Mouse (Mus musculus) CH12.LX (cell line): ENCODE measurements at regions not wholly inside any gene's neighbourhood (a gene's known extent, or its start where the extent isn't known, plus 50 kb on each side); places are given as distances from the start of the nearest gene placed in this dataset.

Experiments
- DNase-seq: peaks from one replicate; pipeline ENCODE4 v3.0.0-alpha.2; 2013; ENCODE audit errors: extremely low read depth
- H3K27ac ChIP-seq: 2 replicates; pipeline ENCODE4 v1.5.1; 2012; ENCODE audit warnings: low read depth, mild to moderate bottlenecking, control low read depth, moderate library complexity; ENCODE audit not compliant: insufficient read depth
- H3K27me3 ChIP-seq: replicated peaks from 2 replicates; pipeline ENCODE3; 2012; ENCODE audit warnings: inconsistent platforms
- H3K36me3 ChIP-seq, 2 experiments: replicated peaks in 1 of 2; 2 replicates each; pipeline versions ENCODE3 to v1.6.1; 2012; ENCODE audit warnings: inconsistent platforms in 1 of 2, low read length in 1 of 2, mild to moderate bottlenecking in 1 of 2, mixed read lengths in 1 of 2, moderate library complexity in 1 of 2; ENCODE audit not compliant: control insufficient read depth in 1 of 2, insufficient read depth in 1 of 2
- H3K4me1 ChIP-seq, 2 experiments: 2 replicates each; pipeline ENCODE4 v1.6.1; 2012; ENCODE audit warnings: inconsistent platforms in 1 of 2, moderate library complexity in 1 of 2; ENCODE audit not compliant: insufficient read depth in 2 of 2, control insufficient read depth in 1 of 2
- H3K4me2 ChIP-seq: 2 replicates; pipeline ENCODE4 v1.6.1; 2012; ENCODE audit warnings: low read depth, mild to moderate bottlenecking, control low read depth; ENCODE audit not compliant: poor library complexity, insufficient read depth, severe bottlenecking
- H3K4me3 ChIP-seq, 3 experiments: fragments of 150-350 bp in 1 of 3; sonication (generic) in 1 of 3; replicated peaks in 1 of 3; 2 replicates each; pipeline versions ENCODE3 to v1.5.1; 2011 to 2012; ENCODE audit warnings: low read depth in 2 of 3, low read length in 2 of 3, mild to moderate bottlenecking in 2 of 3, moderate library complexity in 2 of 3, control low read depth in 1 of 3, improper control_type of control experiment in 1 of 3, inconsistent platforms in 1 of 3, mixed read lengths in 1 of 3; ENCODE audit not compliant: poor library complexity in 1 of 3
- H3K79me2 ChIP-seq: replicated peaks from 2 replicates; pipeline ENCODE4 v1.6.1; 2012; ENCODE audit warnings: mild to moderate bottlenecking, moderate library complexity; ENCODE audit not compliant: control insufficient read depth, poor library complexity, insufficient read depth, severe bottlenecking; ENCODE audit errors: extremely low read depth
- H3K9ac ChIP-seq: 2 replicates; pipeline ENCODE4 v1.6.1; 2012; ENCODE audit warnings: low read depth, mild to moderate bottlenecking, control low read depth, moderate library complexity; ENCODE audit not compliant: insufficient read depth
- H3K9me3 ChIP-seq: replicated peaks from 2 replicates; pipeline ENCODE3; 2012; ENCODE audit warnings: low read length, inconsistent platforms, mixed read lengths
- BHLHE40 ChIP-seq: IDR thresholded peaks from 2 replicates; pipeline ENCODE4 v1.6.1; 2011; ENCODE audit warnings: mild to moderate bottlenecking, low read depth, low read length, improper control_type of control experiment
- CHD1 ChIP-seq: IDR thresholded peaks from 2 replicates; pipeline ENCODE4 v1.6.1; 2012; ENCODE audit warnings: low read depth, low read length, improper control_type of control experiment, inconsistent platforms
- CHD2 ChIP-seq: IDR thresholded peaks from 2 replicates; pipeline ENCODE4 v1.6.1; 2011; ENCODE audit warnings: low read length, improper control_type of control experiment
- CTCF ChIP-seq, 2 experiments: IDR thresholded peaks in 1 of 2; conservative IDR thresholded peaks in 1 of 2; 2 replicates each; pipeline ENCODE4 v1.5.1; 2011 to 2012; ENCODE audit warnings: low read depth in 2 of 2, low read length in 2 of 2, improper control_type of control experiment in 1 of 2, inconsistent platforms in 1 of 2, mild to moderate bottlenecking in 1 of 2, moderate library complexity in 1 of 2
- E2F4 ChIP-seq: IDR thresholded peaks from 2 replicates; pipeline ENCODE4 v1.6.1; 2011; ENCODE audit warnings: low read depth, low read length, improper control_type of control experiment; ENCODE audit not compliant: insufficient replicate concordance
- EP300 ChIP-seq: IDR thresholded peaks from 2 replicates; pipeline ENCODE4 v1.6.1; 2011; ENCODE audit warnings: low read length, improper control_type of control experiment
- ETS1 ChIP-seq: conservative IDR thresholded peaks from 2 replicates; pipeline ENCODE4 v1.6.1; 2012; ENCODE audit warnings: low read depth, mild to moderate bottlenecking, inconsistent platforms, low read length, improper control_type of control experiment, moderate library complexity
- HCFC1 ChIP-seq: IDR thresholded peaks from 2 replicates; pipeline ENCODE4 v1.6.1; 2012; ENCODE audit warnings: low read depth, mild to moderate bottlenecking, inconsistent platforms, low read length, improper control_type of control experiment
- IRF4 ChIP-seq: IDR thresholded peaks from 2 replicates; pipeline ENCODE4 v1.6.1; 2014; ENCODE audit warnings: low read depth, mild to moderate bottlenecking, inconsistent platforms, low read length, improper control_type of control experiment
- JUN ChIP-seq: IDR thresholded peaks from 2 replicates; pipeline ENCODE4 v1.6.1; 2011; ENCODE audit warnings: low read depth, mild to moderate bottlenecking, low read length, improper control_type of control experiment, moderate library complexity; ENCODE audit not compliant: insufficient read depth
- JUND ChIP-seq: conservative IDR thresholded peaks from 2 replicates; pipeline ENCODE4 v1.6.1; 2011; ENCODE audit warnings: low read depth, low read length, improper control_type of control experiment
- MAX ChIP-seq: IDR thresholded peaks from 2 replicates; pipeline ENCODE4 v1.6.1; 2011; ENCODE audit warnings: low read length, improper control_type of control experiment
- MAZ ChIP-seq: IDR thresholded peaks from 2 replicates; pipeline ENCODE4 v1.6.1; 2012; ENCODE audit warnings: low read depth, mild to moderate bottlenecking, inconsistent platforms, low read length, improper control_type of control experiment, moderate library complexity
- MEF2A ChIP-seq: IDR thresholded peaks from 2 replicates; pipeline ENCODE4 v1.6.1; 2014; ENCODE audit warnings: low read depth, mild to moderate bottlenecking, inconsistent platforms, low read length, improper control_type of control experiment, borderline replicate concordance
- MXI1 ChIP-seq: IDR thresholded peaks from 2 replicates; pipeline ENCODE4 v1.6.1; 2011; ENCODE audit warnings: mild to moderate bottlenecking, low read depth, low read length, improper control_type of control experiment
- MYC ChIP-seq: IDR thresholded peaks from 2 replicates; pipeline ENCODE4 v1.6.1; 2011; ENCODE audit warnings: low read depth, mild to moderate bottlenecking, improper control_type of control experiment, low read length
- NELFE ChIP-seq: IDR thresholded peaks from 2 replicates; pipeline ENCODE4 v1.6.1; 2011; ENCODE audit warnings: low read depth, low read length, improper control_type of control experiment
- NRF1 ChIP-seq: IDR thresholded peaks from 2 replicates; pipeline ENCODE4 v1.6.1; 2014; ENCODE audit warnings: low read depth, mild to moderate bottlenecking, inconsistent platforms, low read length, improper control_type of control experiment, moderate library complexity
- PAX5 ChIP-seq: IDR thresholded peaks from 2 replicates; pipeline ENCODE4 v1.6.1; 2012; ENCODE audit warnings: low read length, inconsistent platforms, mixed read lengths
- RAD21 ChIP-seq: IDR thresholded peaks from 2 replicates; pipeline ENCODE4 v1.6.1; 2011; ENCODE audit warnings: low read depth, mild to moderate bottlenecking, low read length, improper control_type of control experiment, moderate library complexity
- RCOR1 ChIP-seq: conservative IDR thresholded peaks from 2 replicates; pipeline ENCODE4 v1.6.1; 2012; ENCODE audit warnings: low read depth, mild to moderate bottlenecking, inconsistent platforms, low read length, improper control_type of control experiment
- SMC3 ChIP-seq: IDR thresholded peaks from 2 replicates; pipeline ENCODE4 v1.6.1; 2011; ENCODE audit warnings: low read depth, low read length, improper control_type of control experiment
- TBP ChIP-seq: conservative IDR thresholded peaks from 2 replicates; pipeline ENCODE4 v1.6.1; 2011; ENCODE audit warnings: low read depth, low read length, improper control_type of control experiment
- TCF12 ChIP-seq: IDR thresholded peaks from 2 replicates; pipeline ENCODE4 v1.6.1; 2014; ENCODE audit warnings: low read depth, mild to moderate bottlenecking, inconsistent platforms, low read length, improper control_type of control experiment
- USF1 ChIP-seq: IDR thresholded peaks from 2 replicates; pipeline ENCODE4 v1.6.1; 2014; ENCODE audit warnings: low read depth, mild to moderate bottlenecking, inconsistent platforms, low read length, improper control_type of control experiment
- ZC3H11A ChIP-seq: IDR thresholded peaks from 2 replicates; pipeline ENCODE4 v1.6.1; 2012; ENCODE audit warnings: low read depth, mild to moderate bottlenecking, inconsistent platforms, low read length, improper control_type of control experiment
- ZKSCAN1 ChIP-seq: IDR thresholded peaks from 2 replicates; pipeline ENCODE4 v1.6.1; 2012; ENCODE audit warnings: low read depth, inconsistent platforms, low read length, improper control_type of control experiment, borderline replicate concordance
- dilution Hi-C: fragments of 300-500 bp; cut with MboI; formaldehyde crosslinking; loops from 2 replicates; pipeline ENCODE4 v1.14.3; 2020; ENCODE audit warnings: low sequenced_read_pairs; ENCODE audit not compliant: extremely low pct_unique_long_range_greater_than_20kb, extremely low pct_ligation_motif_present
- in situ Hi-C: fragments of 300-500 bp; cut with MboI; formaldehyde crosslinking; loops from 3 replicates; pipeline ENCODE4 v1.14.3; 2019; ENCODE audit warnings: low sequenced_read_pairs, low pct_ligation_motif_present, low pct_unique_long_range_greater_than_20kb, mixed read lengths

GRCm38 (mm10) chr9:46468306-46468705 is 148.5 kb upstream of the 4931429L15Rik start:
- TF ChIP-seq NELFE: no peak
- TF ChIP-seq CHD1: no peak
- no peak for TF ChIP-seq MAX
- no peak for TF ChIP-seq RCOR1
- no peak for TF ChIP-seq RAD21
- no peak for TF ChIP-seq TCF12
- no peak for TF ChIP-seq MYC
- no peak for TF ChIP-seq MXI1
- TF ChIP-seq CHD2: no peak
- TF ChIP-seq MAZ: no peak
- dilution Hi-C loops (no loop called here), in situ Hi-C loops (no loop called here)
- Histone ChIP-seq H3K4me3 (no peak overlapping the region), H3K9me3 (no peaks in the 10 kb centered on the region), H3K27me3 (no peaks in the 10 kb centered on the region), H3K36me3 (no peaks in the 10 kb centered on the region), H3K79me2 (no peaks in the 10 kb centered on the region), H3K9ac (no peak overlapping the region), H3K27ac (no peak overlapping the region), H3K4me2 (no peak overlapping the region), H3K4me1 (peaks cover 0 to 5% of the 10 kb centered on the region in 2 experiments; a peak in 2 of 4 replicates)
- DNase-seq: no peak

DNA sequence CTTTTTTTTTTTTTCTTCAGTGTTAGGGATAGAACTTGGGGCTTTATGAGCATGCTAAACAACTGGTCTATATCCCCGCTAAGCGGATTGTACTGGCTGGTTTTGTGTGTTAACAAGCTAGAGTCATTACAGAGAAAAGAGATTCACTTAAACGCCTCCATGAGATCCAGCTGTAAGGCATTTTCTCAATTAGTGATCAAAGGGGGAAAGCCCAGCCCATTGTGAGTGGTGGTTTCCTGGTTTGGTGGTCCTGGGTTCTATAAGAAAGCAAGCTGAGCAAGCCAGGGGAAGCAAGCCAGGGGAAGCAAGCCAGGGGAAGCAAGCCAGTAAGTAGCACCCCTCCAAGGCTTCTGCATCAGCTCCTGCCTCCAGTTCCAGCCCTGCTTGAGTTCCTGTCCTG is 147.9 kb upstream of the 4931429L15Rik start:
- no peaks in the 10 kb centered on the region for H3K36me3 ChIP-seq
- no peaks in the 10 kb centered on the region for H3K79me2 ChIP-seq
- no peak overlapping the region for H3K27ac ChIP-seq
- dilution Hi-C loops: no loop called here
- no peak for TF ChIP-seq MEF2A
- TF ChIP-seq CHD2: no peak
- no peak for TF ChIP-seq EP300
- TF ChIP-seq CTCF (conservative IDR thresholded peaks at IDR 0.05 in 1 of 2, IDR thresholded peaks at IDR 0.05 in 1 of 2; ENCODE audit: low read depth in 2 of 2, low read length in 2 of 2): no peak
- no peak for TF ChIP-seq TBP
- no peak for TF ChIP-seq JUN
- H3K9me3 ChIP-seq: no peaks in the 10 kb centered on the region
- no peak for DNase-seq
- no peak overlapping the region for H3K4me3 ChIP-seq
- H3K4me2 ChIP-seq: no peak overlapping the region
- peaks cover 0 to 5% of the 10 kb centered on the region in 2 experiments; a peak in 2 of 4 replicates for H3K4me1 ChIP-seq
- H3K9ac ChIP-seq: no peak overlapping the region
- in situ Hi-C loops: no loop called here
- no peaks in the 10 kb centered on the region for H3K27me3 ChIP-seq

GRCm38 (mm10) chr9:46462681-46463080 is 142.9 kb upstream of the 4931429L15Rik start:
- in situ Hi-C loops: no loop called here
- Histone ChIP-seq H3K36me3 (no peaks in the 10 kb centered on the region), H3K27me3 (no peaks in the 10 kb centered on the region), H3K27ac (no peak overlapping the region), H3K4me2 (no peak overlapping the region), H3K4me1 (peaks cover 0 to 16% of the 10 kb centered on the region in 2 experiments; a peak in 2 of 4 replicates), H3K4me3 (no peak overlapping the region), H3K9me3 (no peaks in the 10 kb centered on the region), H3K9ac (no peak overlapping the region), H3K79me2 (no peaks in the 10 kb centered on the region)
- DNase-seq: no peak
- dilution Hi-C loops: no loop called here
- TF ChIP-seq HCFC1 (no peak), RCOR1 (no peak), MEF2A (no peak), CHD2 (no peak), ZKSCAN1 (no peak), EP300 (no peak), ETS1 (no peak), USF1 (no peak), SMC3 (no peak), JUND (no peak), PAX5 (no peak), CTCF (conservative IDR thresholded peaks at IDR 0.05 in 1 of 2, IDR thresholded peaks at IDR 0.05 in 1 of 2; ENCODE audit: low read depth in 2 of 2, low read length in 2 of 2) (no peak), IRF4 (no peak), ZC3H11A (no peak), BHLHE40 (no peak), NRF1 (no peak), RAD21 (no peak), E2F4 (no peak)
